Mouse (Mus musculus): Measurements from ENCODE around the gene Dcun1d4. TPM values are rescaled to one million over a fixed set of nuclear protein-coding genes. Genes with fewer than 3 reads are reported as not detected.

Dcun1d4 gene
- polyA plus RNA-seq, 1 experiment from 2014 or later: 20.3 TPM

GRCm38 (mm10) chr5:73601361-73601763 is 120.6 kb downstream of the Dcun1d4 start:
- no peak for ATAC-seq (ENCODE audit: insufficient number of reproducible peaks, insufficient read depth, low FRiP score, low read depth)
- Histone ChIP-seq H3K4me3 (ENCODE audit: control insufficient read depth in 1 of 2, insufficient read depth in 1 of 2, low read depth in 1 of 2, low read length in 2 of 2) (no peak overlapping the region), H3K27me3 (ENCODE audit: control insufficient read depth, insufficient read depth, low read length) (no peaks in the 10 kb centered on the region), H3K4me2 (ENCODE audit: low read length) (no peak overlapping the region), H3K27ac (replicated peaks in 1 of 2; ENCODE audit: control insufficient read depth in 1 of 2, insufficient read depth in 1 of 2, low read depth in 2 of 2, low read length in 2 of 2) (no peak overlapping the region), H3K9ac (ENCODE audit: low read length) (no peak overlapping the region), H3K4me1 (ENCODE audit: control insufficient read depth in 2 of 2, insufficient read depth in 2 of 2, low read length in 2 of 2) (no peaks in the 10 kb centered on the region), H3K9me3 (ENCODE audit: control insufficient read depth, low read length) (no peaks in the 10 kb centered on the region), H3K36me3 (ENCODE audit: control insufficient read depth, insufficient read depth, low read length) (no peaks in the 10 kb centered on the region)
- WGBS: 76% methylated on average over 8 of the region's 8 CpGs

DNA sequence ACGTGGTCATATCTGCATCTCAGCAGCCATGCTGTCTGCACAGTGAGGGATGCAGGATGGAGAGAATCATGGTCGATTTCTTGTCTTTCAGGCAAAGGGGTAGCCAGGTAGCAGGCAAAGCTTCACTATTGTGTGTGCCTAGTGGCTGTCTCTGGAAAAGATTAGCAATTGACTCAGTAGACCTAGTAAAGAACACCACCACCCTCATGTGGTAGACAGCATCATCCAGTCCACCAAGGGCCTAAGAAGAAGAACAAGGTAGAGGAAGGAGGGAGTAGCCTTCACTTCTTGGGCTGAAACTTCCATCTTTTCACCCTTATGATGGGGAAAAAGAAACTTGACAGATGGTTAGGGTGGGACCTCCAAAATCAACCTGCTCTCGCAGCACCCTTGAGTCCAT is 122.1 kb downstream of the Dcun1d4 start:
- H3K4me1 ChIP-seq (ENCODE audit: control insufficient read depth in 2 of 2, insufficient read depth in 2 of 2, low read length in 2 of 2): no peaks in the 10 kb centered on the region
- no peak overlapping the region for H3K9ac ChIP-seq (ENCODE audit: low read length)
- H3K36me3 ChIP-seq (ENCODE audit: control insufficient read depth, insufficient read depth, low read length): no peaks in the 10 kb centered on the region
- WGBS: 64% methylated on average over 3 of the region's 3 CpGs
- H3K27me3 ChIP-seq (ENCODE audit: control insufficient read depth, insufficient read depth, low read length): no peaks in the 10 kb centered on the region
- no peak overlapping the region for H3K27ac ChIP-seq (replicated peaks in 1 of 2; ENCODE audit: control insufficient read depth in 1 of 2, insufficient read depth in 1 of 2, low read depth in 2 of 2, low read length in 2 of 2)
- ATAC-seq (ENCODE audit: insufficient number of reproducible peaks, insufficient read depth, low FRiP score, low read depth): no peak
- no peak overlapping the region for H3K4me2 ChIP-seq (ENCODE audit: low read length)
- no peaks in the 10 kb centered on the region for H3K9me3 ChIP-seq (ENCODE audit: control insufficient read depth, low read length)
- no peak overlapping the region for H3K4me3 ChIP-seq (ENCODE audit: control insufficient read depth in 1 of 2, insufficient read depth in 1 of 2, low read depth in 1 of 2, low read length in 2 of 2)

DNA sequence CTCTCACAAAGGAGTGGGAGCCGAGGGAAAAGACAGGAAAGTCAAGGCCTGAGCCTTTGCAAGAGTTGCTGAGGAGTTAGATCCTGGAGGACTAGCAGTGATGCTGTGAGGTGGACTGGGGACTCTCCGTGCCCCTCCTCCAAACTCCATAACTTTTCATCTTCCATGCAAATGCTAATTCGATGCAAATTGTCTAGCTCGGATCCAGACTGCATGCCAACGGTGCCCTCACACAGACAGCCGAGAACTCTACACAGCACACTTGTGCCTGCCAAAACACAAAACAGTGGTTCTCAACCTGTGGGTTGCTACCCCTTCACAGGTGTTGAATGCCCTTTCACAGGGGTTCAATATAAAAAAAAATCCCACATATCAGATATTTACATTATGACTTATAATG is 123.7 kb downstream of the Dcun1d4 start:
- 84% methylated on average over 6 of the region's 6 CpGs for WGBS
- no peaks in the 10 kb centered on the region for H3K27me3 ChIP-seq (ENCODE audit: control insufficient read depth, insufficient read depth, low read length)

GRCm38 (mm10) chr5:73604964-73605363 is 124.2 kb downstream of the Dcun1d4 start:
- Histone ChIP-seq H3K4me1 (ENCODE audit: control insufficient read depth in 2 of 2, insufficient read depth in 2 of 2, low read length in 2 of 2) (no peaks in the 10 kb centered on the region), H3K4me3 (ENCODE audit: control insufficient read depth in 1 of 2, insufficient read depth in 1 of 2, low read depth in 1 of 2, low read length in 2 of 2) (no peak overlapping the region), H3K36me3 (ENCODE audit: control insufficient read depth, insufficient read depth, low read length) (no peaks in the 10 kb centered on the region), H3K9me3 (ENCODE audit: control insufficient read depth, low read length) (peaks cover 2% of the 10 kb centered on the region), H3K27me3 (ENCODE audit: control insufficient read depth, insufficient read depth, low read length) (no peaks in the 10 kb centered on the region), H3K4me2 (ENCODE audit: low read length) (no peak overlapping the region), H3K27ac (replicated peaks in 1 of 2; ENCODE audit: control insufficient read depth in 1 of 2, insufficient read depth in 1 of 2, low read depth in 2 of 2, low read length in 2 of 2) (no peak overlapping the region), H3K9ac (ENCODE audit: low read length) (no peak overlapping the region)
- 77% methylated on average over 6 of the region's 6 CpGs for whole genome bisulfite sequencing
- no peak for ATAC-seq (ENCODE audit: insufficient number of reproducible peaks, insufficient read depth, low FRiP score, low read depth)

More for the DNA sequence above, 123.7 kb downstream of the Dcun1d4 start:
- Histone ChIP-seq H3K36me3 (ENCODE audit: control insufficient read depth, insufficient read depth, low read length) (no peaks in the 10 kb centered on the region), H3K4me1 (ENCODE audit: control insufficient read depth in 2 of 2, insufficient read depth in 2 of 2, low read length in 2 of 2) (no peaks in the 10 kb centered on the region), H3K27ac (replicated peaks in 1 of 2; ENCODE audit: control insufficient read depth in 1 of 2, insufficient read depth in 1 of 2, low read depth in 2 of 2, low read length in 2 of 2) (no peak overlapping the region), H3K9ac (ENCODE audit: low read length) (no peak overlapping the region), H3K9me3 (ENCODE audit: control insufficient read depth, low read length) (no peaks in the 10 kb centered on the region), H3K4me2 (ENCODE audit: low read length) (no peak overlapping the region), H3K4me3 (ENCODE audit: control insufficient read depth in 1 of 2, insufficient read depth in 1 of 2, low read depth in 1 of 2, low read length in 2 of 2) (no peak overlapping the region)
- ATAC-seq (ENCODE audit: insufficient number of reproducible peaks, insufficient read depth, low FRiP score, low read depth): no peak

Other genes with a start within 250 kb of the Dcun1d4 start
- 30.5 and 35.0 TPM in 2 replicates for gene Fryl, start 224.4 kb upstream of the Dcun1d4 start, polyA plus RNA-seq (2014; fragmentation: Nextera tagmentation; extraction: Ambion mirVana)
- gene Ociad1, start 188.2 kb upstream of the Dcun1d4 start, polyA plus RNA-seq (2014; fragmentation: Nextera tagmentation; extraction: Ambion mirVana): 142 and 160 TPM in 2 replicates
- 21.1 and 22.2 TPM in 2 replicates for gene Ociad2, start 140.0 kb upstream of the Dcun1d4 start, polyA plus RNA-seq (2014; fragmentation: Nextera tagmentation; extraction: Ambion mirVana)
- not detected in 2 replicates for gene Cwh43, start 74.9 kb upstream of the Dcun1d4 start, polyA plus RNA-seq (2014; fragmentation: Nextera tagmentation; extraction: Ambion mirVana)
- 0.23 TPM in 1 of 2 replicates, not detected in the other for gene Lrrc66, start 151.5 kb downstream of the Dcun1d4 start, polyA plus RNA-seq (2014; fragmentation: Nextera tagmentation; extraction: Ambion mirVana)
- gene Sgcb, start 166.8 kb downstream of the Dcun1d4 start, polyA plus RNA-seq (2014; fragmentation: Nextera tagmentation; extraction: Ambion mirVana): 34.8 and 37.9 TPM in 2 replicates
- 0.84 and 0.97 TPM in 2 replicates for gene Spata18, start 170.4 kb downstream of the Dcun1d4 start, polyA plus RNA-seq (2014; fragmentation: Nextera tagmentation; extraction: Ambion mirVana)